Mouse (Mus musculus) lung, embryonic 16.5 days (tissue): ENCODE results near the gene Zfp62. TPM values are rescaled to one million over a fixed set of nuclear protein-coding genes. Genes with fewer than 3 reads are reported as not detected.

Experiments used
- ATAC-seq: fragments of 200-750 bp; cut with Nextera tagmentation; 2 replicates; pipeline ENCODE4 v1.8.0; 2017; ENCODE audit warnings: low read depth, mild to moderate bottlenecking, moderate library complexity
- H3K27ac ChIP-seq: fragments of 300-500 bp; sonication (generic); 2 replicates; pipeline ENCODE4 v1.5.1; 2014; ENCODE audit warnings: mild to moderate bottlenecking, control low read depth, low read length
- H3K27me3 ChIP-seq: fragments of 300-500 bp; sonication (generic); 2 replicates; pipeline ENCODE4 v1.6.1; 2014; ENCODE audit warnings: low read depth, low read length, mixed read lengths; ENCODE audit not compliant: control insufficient read depth, insufficient read depth
- H3K36me3 ChIP-seq: fragments of 300-500 bp; sonication (generic); 2 replicates; pipeline ENCODE4 v1.6.1; 2014; ENCODE audit warnings: low read length; ENCODE audit not compliant: control insufficient read depth, insufficient read depth
- H3K4me1 ChIP-seq: fragments of 300-500 bp; sonication (generic); replicated peaks from 2 replicates; pipeline ENCODE4 v1.6.1; 2014; ENCODE audit warnings: low read length, mixed read lengths; ENCODE audit not compliant: control insufficient read depth, insufficient read depth
- H3K4me2 ChIP-seq: fragments of 300-500 bp; sonication (generic); 2 replicates; pipeline ENCODE4 v1.6.1; 2014; ENCODE audit warnings: low read depth, low read length, control low read depth
- H3K4me3 ChIP-seq: fragments of 300-500 bp; sonication (generic); 2 replicates; pipeline ENCODE4 v1.5.1; 2014; ENCODE audit warnings: mild to moderate bottlenecking, low read length, control low read depth
- H3K9ac ChIP-seq: fragments of 300-500 bp; sonication (generic); 2 replicates; pipeline ENCODE4 v1.6.1; 2014; ENCODE audit warnings: low read length, control low read depth
- H3K9me3 ChIP-seq: fragments of 300-500 bp; sonication (generic); 2 replicates; pipeline ENCODE4 v1.6.1; 2016; ENCODE audit warnings: low read length; ENCODE audit not compliant: control insufficient read depth
- whole genome bisulfite sequencing: fragments of 180-500 bp; shearing (Covaris S2); extraction: QIAGEN DNeasy Blood & Tissue Kit; methylation state at CpG from one replicate; pipeline ENCODE4 v1.1.7; 2014; 5-methylcytosine and 5-hydroxymethylcytosine counted together
- polyA plus RNA-seq: library from polyadenylated mRNA; unstranded; fragments of >200 nt; fragmentation: Nextera tagmentation; extraction: Ambion mirVana; gene quantifications from 2 replicates; pipeline ENCODE4 v1.2.1, GENCODE M21; 2015

The Zfp62 gene
- polyA plus RNA-seq, 1 experiment from 2014 or later = 38.2 TPM

DNA sequence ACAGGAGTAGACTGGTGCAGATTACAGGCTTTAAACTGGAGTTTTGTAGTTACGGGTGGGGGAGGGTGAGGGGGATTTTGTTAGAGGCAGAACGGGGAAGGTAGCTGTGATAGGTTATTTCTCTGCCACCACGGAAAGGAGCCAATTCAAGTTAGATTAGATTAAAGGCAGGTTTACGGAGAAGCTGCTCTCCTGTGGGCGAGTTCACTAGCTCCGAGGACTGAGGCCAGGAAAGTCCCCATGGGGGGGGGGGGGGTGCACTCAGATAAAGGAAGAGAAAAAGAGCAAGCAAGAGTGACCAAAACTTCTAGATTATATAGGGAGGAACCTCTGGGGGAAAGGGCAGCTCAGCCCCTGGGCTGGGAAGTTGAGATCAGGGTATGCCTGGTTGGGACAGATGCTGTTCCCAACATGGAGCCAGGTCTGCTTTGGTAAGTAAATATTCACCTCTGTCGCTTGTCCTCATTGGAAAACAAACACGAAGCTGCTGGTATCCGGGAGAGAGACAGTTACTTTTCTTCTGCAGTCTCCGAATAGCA is 500 bp upstream of the Zfp62 start:
- peaks cover 17% of the 10 kb centered on the region for H3K4me1 ChIP-seq
- no peaks in the 10 kb centered on the region for H3K9me3 ChIP-seq
- peak overlapping the region; percentile 78 for H3K4me3 ChIP-seq
- H3K4me2 ChIP-seq = peak overlapping the region; percentile 76
- H3K27me3 ChIP-seq = no peaks in the 10 kb centered on the region
- 1% methylated on average over 10 of the region's 10 CpGs for WGBS
- H3K36me3 ChIP-seq = peaks cover 2% of the 10 kb centered on the region; the same call in 1 of the 2 replicates
- ATAC-seq = peak; percentile 11; the same call in 1 of the 2 replicates
- H3K9ac ChIP-seq = peak overlapping the region; percentile 99
- peak overlapping the region; percentile 100 for H3K27ac ChIP-seq

- Histone ChIP-seq H3K27me3 (no peaks in the 10 kb centered on the region), H3K36me3 (peaks cover 2% of the 10 kb centered on the region; the same call in 1 of the 2 replicates), H3K4me1 (peaks cover 17% of the 10 kb centered on the region), H3K4me2 (peak overlapping the region; percentile 76), H3K4me3 (peak overlapping the region; percentile 78), H3K9me3 (no peaks in the 10 kb centered on the region), H3K9ac (peak overlapping the region; percentile 99), H3K27ac (peak overlapping the region; percentile 100)
- ATAC-seq = peak; percentile 77
- 0% methylated on average over 24 of the region's 24 CpGs for WGBS
Measured at GRCm38 (mm10) chr11:49203771-49204497, 842 bp downstream of the Zfp62 start.

DNA sequence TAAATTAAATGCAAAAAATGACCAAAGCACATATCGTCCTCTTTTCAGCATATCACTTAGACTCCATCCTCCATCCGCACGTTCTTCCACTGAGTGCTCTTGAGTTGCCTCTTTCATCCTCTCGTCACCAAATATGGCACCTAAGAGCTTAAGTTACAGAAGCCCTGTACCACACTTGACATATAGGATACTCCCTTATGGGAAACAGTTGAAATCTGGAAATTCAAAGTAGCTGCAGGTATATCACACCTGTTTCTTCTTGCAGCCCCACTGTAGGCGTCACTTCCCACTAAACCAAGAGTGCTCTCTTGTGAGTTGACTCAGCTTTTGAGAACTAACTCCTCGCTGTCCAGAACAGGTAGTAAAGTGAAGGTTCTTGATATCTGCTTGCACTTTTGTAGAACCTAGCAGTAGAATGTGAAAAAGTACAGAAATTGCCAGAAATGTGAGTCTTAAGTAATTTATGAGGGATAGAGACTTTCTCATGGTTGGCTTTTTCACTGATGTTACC is 2.0 kb downstream of the Zfp62 start:
- 49% methylated on average over 6 of the region's 6 CpGs for WGBS

GRCm38 (mm10) chr11:49207495-49207894 is 4.4 kb downstream of the Zfp62 start:
- H3K36me3 ChIP-seq = peaks cover 2% of the 10 kb centered on the region; the same call in 1 of the 2 replicates
- H3K9ac ChIP-seq = no peak overlapping the region
- no peak for ATAC-seq
- H3K4me2 ChIP-seq = no peak overlapping the region
- no peaks in the 10 kb centered on the region for H3K9me3 ChIP-seq
- peaks cover 11% of the 10 kb centered on the region for H3K4me1 ChIP-seq
- WGBS = 81% methylated on average over 1 of the region's 1 CpGs
- H3K4me3 ChIP-seq = no peak overlapping the region
- no peak overlapping the region for H3K27ac ChIP-seq
- H3K27me3 ChIP-seq = no peaks in the 10 kb centered on the region

More for the DNA sequence above, 2.0 kb downstream of the Zfp62 start:
- ATAC-seq = no peak
- peaks cover 2% of the 10 kb centered on the region; the same call in 1 of the 2 replicates for H3K36me3 ChIP-seq
- H3K9ac ChIP-seq = no peak overlapping the region
- H3K4me3 ChIP-seq = no peak overlapping the region
- peaks cover 17% of the 10 kb centered on the region for H3K4me1 ChIP-seq
- H3K27me3 ChIP-seq = no peaks in the 10 kb centered on the region
- H3K27ac ChIP-seq = no peak overlapping the region
- no peaks in the 10 kb centered on the region for H3K9me3 ChIP-seq
- peak overlapping the region; percentile 76 for H3K4me2 ChIP-seq

- ATAC-seq = no peak
- Histone ChIP-seq H3K27me3 (no peaks in the 10 kb centered on the region), H3K4me3 (no peak overlapping the region), H3K4me2 (no peak overlapping the region), H3K9ac (no peak overlapping the region), H3K9me3 (no peaks in the 10 kb centered on the region), H3K36me3 (peaks cover 28% of the 10 kb centered on the region), H3K27ac (no peak overlapping the region), H3K4me1 (no peaks in the 10 kb centered on the region)
Measured at GRCm38 (mm10) chr11:49212577-49212976, 9.5 kb downstream of the Zfp62 start.

GRCm38 (mm10) chr11:49213505-49213904 is 10.4 kb downstream of the Zfp62 start:
- H3K27ac ChIP-seq = no peak overlapping the region
- 95% methylated on average over 1 of the region's 1 CpGs for WGBS
- peaks cover 28% of the 10 kb centered on the region for H3K36me3 ChIP-seq
- no peaks in the 10 kb centered on the region for H3K27me3 ChIP-seq
- H3K4me1 ChIP-seq = no peaks in the 10 kb centered on the region
- no peak overlapping the region for H3K4me2 ChIP-seq
- H3K4me3 ChIP-seq = no peak overlapping the region
- H3K9ac ChIP-seq = no peak overlapping the region
- H3K9me3 ChIP-seq = no peaks in the 10 kb centered on the region
- no peak for ATAC-seq

DNA sequence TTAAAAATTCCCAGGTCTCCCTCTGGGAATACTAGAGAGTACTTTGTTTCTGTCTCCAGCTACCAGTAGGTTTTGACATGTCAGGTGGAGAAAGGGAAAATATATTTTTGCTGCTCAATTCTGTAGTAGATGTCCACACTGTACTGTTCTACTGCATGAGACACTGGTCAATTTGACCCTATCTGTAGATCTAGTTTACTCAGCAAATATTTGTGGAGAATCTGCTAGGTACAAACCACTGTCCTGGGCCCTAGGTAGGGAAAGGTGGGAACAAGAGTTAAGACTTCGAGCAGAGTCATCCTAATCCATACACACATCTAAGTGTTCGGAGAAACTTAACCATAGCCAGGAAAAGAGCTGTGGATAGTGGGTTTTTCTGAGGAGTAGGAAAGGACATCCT is 16.2 kb downstream of the Zfp62 start:
- H3K9ac ChIP-seq = no peak overlapping the region
- WGBS = 89% methylated on average over 2 of the region's 2 CpGs
- no peak overlapping the region for H3K27ac ChIP-seq
- no peak overlapping the region for H3K4me2 ChIP-seq
- H3K4me3 ChIP-seq = no peak overlapping the region
- no peaks in the 10 kb centered on the region for H3K27me3 ChIP-seq
- H3K9me3 ChIP-seq = no peaks in the 10 kb centered on the region
- peaks cover 29% of the 10 kb centered on the region for H3K36me3 ChIP-seq
- H3K4me1 ChIP-seq = no peaks in the 10 kb centered on the region
- no peak for ATAC-seq

GRCm38 (mm10) chr11:49224455-49224854 is 21.4 kb downstream of the Zfp62 start:
- WGBS = 78% methylated on average over 1 of the region's 1 CpGs
- Histone ChIP-seq H3K4me1 (no peaks in the 10 kb centered on the region), H3K27me3 (no peaks in the 10 kb centered on the region), H3K27ac (no peak overlapping the region), H3K9me3 (no peaks in the 10 kb centered on the region), H3K36me3 (0 out of 2 replicates have a peak, but pooled peaks cover 3% of the 10 kb centered on the region), H3K4me2 (no peak overlapping the region), H3K4me3 (no peak overlapping the region), H3K9ac (no peak overlapping the region)
- no peak for ATAC-seq

- no peak overlapping the region for H3K4me2 ChIP-seq
- no peaks in the 10 kb centered on the region for H3K36me3 ChIP-seq
- H3K4me1 ChIP-seq = peaks cover 2% of the 10 kb centered on the region; the same call in 1 of the 2 replicates
- 63% methylated on average over 3 of the region's 3 CpGs for WGBS
- no peak overlapping the region for H3K27ac ChIP-seq
- H3K4me3 ChIP-seq = no peak overlapping the region
- ATAC-seq = no peak
- no peak overlapping the region for H3K9ac ChIP-seq
- H3K27me3 ChIP-seq = no peaks in the 10 kb centered on the region
- no peaks in the 10 kb centered on the region for H3K9me3 ChIP-seq
Measured at GRCm38 (mm10) chr11:49232781-49233180, 29.7 kb downstream of the Zfp62 start.
